Mouse (Mus musculus) adrenal gland, postnatal 10 days (tissue): Measurements from ENCODE around the gene Rnf151. TPM values are rescaled to one million over a fixed set of nuclear protein-coding genes. Genes with fewer than 3 reads are reported as not detected.

ENCODE experiments used
- DNase-seq: peaks from one replicate; pipeline ENCODE4 v3.0.0; 2021; ENCODE audit warnings: mixed read lengths
- long read RNA-seq, 2 experiments: library from polyadenylated mRNA; stranded (forward); transcript quantifications; one replicate each; pipeline ENCODE4 v2.0.0; 2021
- total RNA-seq, 2 experiments: library from RNA; stranded (reverse); gene quantifications; 2 replicates each; pipeline ENCODE4 v1.2.3; 2021

Rnf151 gene
- total RNA-seq = under 1 TPM in 1 of 2 experiments, not detected in 1; 0.24 TPM
- long read RNA-seq, experiment 1 = 0 reads
- long read RNA-seq, experiment 2 = 0 reads

GRCm38 (mm10) chr17:24717943-24718342 lies at the start of gene Rnf151, which contains the start of gene Rps2:
TSS of gene Rnf151 (minus strand) at chr17:24718063.
TSS of gene Rps2 (plus strand) at chr17:24718116.
- no peak for DNase-seq

DNA sequence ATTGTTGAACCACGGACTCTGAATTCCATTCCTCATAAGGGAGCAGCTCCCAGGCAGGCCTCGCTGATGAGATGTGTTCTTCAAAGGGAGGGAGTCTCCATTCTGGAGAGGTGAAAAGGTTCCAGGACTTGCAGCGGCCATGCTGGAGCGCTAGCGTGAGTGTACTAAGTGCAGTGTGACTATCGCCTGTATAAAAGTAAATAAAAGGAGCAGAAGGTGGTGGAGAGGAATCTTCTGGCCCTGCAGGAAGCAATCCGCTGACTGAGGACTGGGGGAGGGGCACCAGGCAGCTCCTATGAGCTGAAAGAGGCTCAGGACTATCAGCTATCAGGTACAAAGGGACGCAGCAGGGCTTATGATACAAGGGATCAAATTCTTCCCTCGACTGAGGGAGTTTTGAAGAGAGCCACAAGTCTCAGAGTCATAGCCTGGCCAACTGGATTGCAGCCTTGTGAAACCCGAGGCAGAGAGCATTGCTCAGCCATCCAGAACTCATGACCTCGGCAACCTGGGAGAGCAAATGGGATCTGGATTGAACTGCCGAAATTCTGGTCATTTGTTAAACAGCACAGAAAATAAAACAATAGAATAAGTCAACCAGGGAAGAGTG lies 48.5 kb upstream of the Rnf151 start:
- DNase-seq = no peak

GRCm38 (mm10) chr17:24765016-24765905 lies 47.4 kb upstream of the Rnf151 start:
- no peak for DNase-seq

DNA sequence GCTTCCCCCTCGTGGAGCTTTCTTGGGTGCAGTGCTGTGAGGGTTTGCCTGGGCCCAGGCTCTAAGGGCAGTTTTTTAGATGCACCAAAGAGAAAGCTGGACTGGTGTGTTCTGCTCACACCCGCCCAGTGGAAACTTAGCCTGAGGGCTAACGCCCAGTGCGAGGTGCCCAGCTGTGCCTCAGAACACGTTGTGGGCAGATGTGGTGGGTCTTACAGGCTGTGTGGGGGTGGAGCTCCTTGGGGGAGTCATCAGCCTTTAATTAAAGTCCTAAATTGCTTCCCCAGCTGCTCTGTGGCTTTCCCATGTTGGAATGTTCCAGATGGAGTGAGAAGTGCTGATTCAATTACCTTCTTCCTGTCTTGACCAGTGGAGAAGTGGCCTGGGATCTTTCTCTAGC lies 43.3 kb upstream of the Rnf151 start:
- DNase-seq = no peak

- DNase-seq = no peak
These were observed 39.5 kb upstream of the Rnf151 start for GRCm38 (mm10) chr17:24757394-24757793.

DNA sequence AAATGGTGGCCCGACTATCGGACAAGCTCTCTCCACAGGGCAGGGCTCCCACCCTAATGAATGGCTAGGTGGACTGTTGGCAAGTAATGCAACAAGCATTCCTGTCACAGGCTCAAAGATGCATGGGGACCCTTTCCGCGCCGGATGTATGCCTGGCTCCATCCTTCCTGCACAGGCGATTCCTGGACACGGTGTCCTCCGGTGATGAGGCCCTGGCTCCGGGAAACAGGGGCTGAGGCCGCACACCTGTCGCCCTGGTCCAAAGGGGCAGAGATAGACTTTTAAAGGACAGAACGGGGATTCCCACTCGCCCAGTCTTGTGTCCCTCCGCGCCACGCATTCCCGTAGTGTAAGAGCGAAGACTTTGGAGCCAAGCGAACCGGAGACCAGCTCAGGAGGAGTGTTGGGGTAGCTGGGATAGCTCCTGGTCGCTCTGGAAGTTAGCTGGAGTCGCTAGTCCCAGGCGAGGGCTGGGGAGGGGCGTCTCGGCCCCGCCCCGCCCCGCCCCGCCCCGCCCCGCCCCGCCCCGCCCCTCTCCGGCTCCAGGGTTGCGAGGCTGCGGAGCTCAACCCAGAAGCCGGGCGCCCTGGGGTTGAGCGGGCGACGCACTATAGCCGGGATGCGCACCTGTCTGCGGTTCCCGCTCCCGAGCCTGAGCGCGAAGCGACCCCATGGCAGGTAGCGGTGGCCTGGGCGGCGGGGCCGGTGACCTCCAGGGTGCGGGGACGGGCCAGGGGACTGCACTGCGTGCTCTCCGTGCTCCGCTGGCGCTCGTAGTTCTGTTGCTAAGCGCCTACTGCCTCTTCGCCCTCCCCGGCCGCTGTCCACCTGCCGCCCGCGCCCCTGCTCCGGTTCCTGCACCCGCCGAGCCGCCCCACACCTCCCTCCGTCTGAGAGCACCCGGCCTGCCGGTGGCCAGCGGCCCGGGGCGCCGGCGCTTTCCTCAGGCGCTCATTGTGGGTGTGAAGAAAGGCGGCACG lies 34.8 kb upstream of the Rnf151 start, which contains the start of gene Hs3st6:
Gene Hs3st6 (plus strand): TSS at position 574 of the 980 bp plus-strand sequence.
- peak; percentile 53 for DNase-seq

DNA sequence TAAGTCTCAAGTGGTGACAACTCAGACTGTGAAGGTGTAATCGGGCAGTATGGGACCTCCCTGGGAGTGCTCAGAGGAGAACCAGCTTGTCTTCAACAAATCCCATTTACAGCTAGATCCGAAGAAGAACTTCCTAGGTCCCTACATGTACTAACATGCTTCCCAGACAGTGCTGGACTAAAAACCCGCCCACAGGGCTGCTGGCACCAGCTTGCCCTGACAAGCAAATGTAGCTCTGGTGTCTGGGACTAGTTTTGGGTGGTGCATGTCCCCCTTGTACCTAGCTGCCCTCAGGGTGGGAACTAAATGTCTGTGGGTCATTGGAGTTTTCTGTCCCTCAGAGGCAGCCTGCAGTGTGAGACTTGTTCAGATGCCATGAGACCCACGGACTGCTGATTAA lies 33.7 kb upstream of the Rnf151 start:
- DNase-seq = no peak

- no peak for DNase-seq
These were observed 29.1 kb upstream of the Rnf151 start for GRCm38 (mm10) chr17:24746986-24747385.

DNA sequence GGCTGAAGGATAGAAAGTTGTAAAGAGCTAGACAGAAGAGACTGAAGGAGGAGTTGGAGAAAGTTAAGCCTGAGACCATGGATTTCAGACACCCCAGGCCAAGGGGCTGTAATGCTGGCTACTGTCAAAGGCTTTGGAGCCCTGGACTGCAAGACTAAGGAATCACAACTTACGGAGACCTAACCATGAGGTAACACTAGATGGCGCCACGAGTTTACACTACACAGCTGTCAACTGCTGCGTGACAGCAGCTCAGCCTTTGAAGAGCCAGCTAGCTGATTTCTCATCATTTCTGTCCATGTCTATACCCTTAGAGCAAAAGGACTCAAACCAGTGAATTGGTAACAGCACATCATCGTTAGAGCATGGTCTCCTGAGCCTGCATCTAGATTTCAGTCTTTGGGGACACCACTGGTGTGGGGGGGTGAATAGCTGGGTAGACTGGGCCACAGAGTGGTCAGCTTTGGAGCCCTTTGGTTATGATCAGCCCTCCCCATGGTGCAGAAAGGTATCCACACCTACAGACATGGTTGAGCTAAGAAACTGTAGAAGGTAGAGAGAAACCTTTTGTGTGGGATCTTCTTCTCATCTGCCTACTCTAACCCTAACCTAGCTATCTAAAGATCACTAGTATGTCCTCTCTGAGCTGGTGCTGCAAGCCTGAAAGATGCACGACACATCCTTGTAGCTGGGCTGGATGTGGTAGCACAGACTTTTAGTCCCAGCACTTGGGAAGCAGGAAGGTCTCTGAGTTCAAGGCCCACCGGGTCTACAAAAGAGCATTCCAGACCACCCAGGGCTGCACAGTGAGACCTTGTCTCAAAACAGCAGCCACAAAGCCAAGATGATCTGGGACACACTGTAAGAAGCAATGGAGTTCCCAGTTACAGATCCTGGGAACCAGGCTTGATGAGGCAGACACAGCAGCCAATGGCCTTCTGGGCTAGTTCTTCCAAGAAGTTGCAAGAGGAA lies 27.9 kb upstream of the Rnf151 start:
- peak; percentile 89 for DNase-seq

DNA sequence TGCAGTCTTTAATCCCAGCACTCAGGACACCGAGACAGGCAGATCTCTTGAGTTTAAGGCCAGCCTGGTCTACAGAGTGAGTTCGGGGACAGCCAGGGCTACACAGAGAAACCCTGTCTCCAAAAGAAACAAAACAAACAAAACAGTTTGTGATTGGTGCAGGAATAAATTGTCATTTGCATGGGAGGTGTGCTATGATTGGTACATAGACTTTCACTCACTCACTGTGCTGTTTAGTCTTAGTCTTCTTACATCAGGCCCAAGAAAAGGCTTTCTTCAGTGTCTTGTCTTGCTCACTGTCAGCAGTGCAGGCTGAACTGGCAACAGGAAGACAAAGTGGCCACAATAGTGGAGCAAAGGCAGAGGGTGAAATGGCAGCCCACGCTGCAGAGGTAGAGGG lies 26.5 kb upstream of the Rnf151 start:
- DNase-seq = no peak

GRCm38 (mm10) chr17:24743896-24744295 lies 26.0 kb upstream of the Rnf151 start:
- DNase-seq = no peak

DNA sequence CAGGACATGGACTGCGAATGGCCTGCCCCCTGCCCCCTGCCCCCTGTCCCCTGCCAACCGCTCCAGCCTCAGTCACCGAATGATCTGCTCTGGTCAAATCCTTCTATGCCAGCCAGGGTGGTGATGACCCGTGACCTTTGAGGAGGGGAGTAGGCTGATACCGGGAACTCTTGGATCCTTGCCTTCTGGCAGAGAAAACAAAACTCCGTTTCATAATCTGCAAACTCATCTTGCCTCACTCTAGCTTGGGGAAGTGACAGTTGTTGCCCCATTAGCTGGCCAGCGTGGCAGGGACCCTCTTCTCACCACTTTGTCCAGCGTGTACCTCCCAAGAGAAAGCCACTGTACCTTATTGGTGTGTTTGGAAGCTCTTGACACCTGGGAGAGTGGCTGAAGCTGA lies 24.4 kb upstream of the Rnf151 start:
- peak; percentile 51 for DNase-seq

DNA sequence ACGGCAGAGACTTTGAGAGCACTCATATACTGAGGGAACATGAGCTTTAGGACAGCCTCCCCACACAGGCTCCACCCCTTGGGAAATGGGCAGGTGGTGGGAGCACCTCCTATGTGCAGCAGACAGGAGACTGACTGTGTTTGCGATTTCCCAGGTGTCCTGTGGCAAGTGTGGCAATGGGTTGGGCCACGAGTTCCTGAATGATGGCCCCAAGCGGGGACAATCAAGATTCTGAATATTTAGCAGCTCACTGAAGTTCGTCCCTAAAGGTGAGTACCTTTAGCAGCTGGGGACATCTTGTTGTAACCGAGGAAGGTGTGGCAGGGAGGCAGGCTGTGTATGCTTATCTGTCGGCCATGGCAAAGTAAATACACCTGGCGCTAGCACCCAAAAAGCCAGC lies 22.1 kb upstream of the Rnf151 start:
- DNase-seq = no peak

DNA sequence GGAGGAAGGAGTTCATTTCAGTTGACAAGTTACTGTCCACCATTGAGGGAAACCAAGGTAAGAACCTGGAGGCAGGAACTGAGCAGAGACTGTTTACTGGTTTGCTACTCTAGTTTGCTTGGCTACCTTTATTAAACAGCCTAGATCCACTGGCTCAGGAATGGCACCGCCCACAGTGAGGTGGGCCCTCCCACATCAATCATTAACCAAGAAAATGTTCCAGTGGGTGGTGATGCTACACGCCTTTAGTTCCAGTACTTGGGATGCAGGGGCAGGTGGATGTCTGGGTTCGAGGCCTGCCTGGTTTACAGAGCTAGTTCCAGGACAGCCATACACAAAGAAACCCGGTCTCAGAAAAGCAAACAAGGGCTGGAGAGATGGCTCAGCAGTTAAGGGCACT lies 20.4 kb upstream of the Rnf151 start:
- DNase-seq = no peak

GRCm38 (mm10) chr17:24737135-24737810 lies 19.4 kb upstream of the Rnf151 start:
- no peak for DNase-seq

DNA sequence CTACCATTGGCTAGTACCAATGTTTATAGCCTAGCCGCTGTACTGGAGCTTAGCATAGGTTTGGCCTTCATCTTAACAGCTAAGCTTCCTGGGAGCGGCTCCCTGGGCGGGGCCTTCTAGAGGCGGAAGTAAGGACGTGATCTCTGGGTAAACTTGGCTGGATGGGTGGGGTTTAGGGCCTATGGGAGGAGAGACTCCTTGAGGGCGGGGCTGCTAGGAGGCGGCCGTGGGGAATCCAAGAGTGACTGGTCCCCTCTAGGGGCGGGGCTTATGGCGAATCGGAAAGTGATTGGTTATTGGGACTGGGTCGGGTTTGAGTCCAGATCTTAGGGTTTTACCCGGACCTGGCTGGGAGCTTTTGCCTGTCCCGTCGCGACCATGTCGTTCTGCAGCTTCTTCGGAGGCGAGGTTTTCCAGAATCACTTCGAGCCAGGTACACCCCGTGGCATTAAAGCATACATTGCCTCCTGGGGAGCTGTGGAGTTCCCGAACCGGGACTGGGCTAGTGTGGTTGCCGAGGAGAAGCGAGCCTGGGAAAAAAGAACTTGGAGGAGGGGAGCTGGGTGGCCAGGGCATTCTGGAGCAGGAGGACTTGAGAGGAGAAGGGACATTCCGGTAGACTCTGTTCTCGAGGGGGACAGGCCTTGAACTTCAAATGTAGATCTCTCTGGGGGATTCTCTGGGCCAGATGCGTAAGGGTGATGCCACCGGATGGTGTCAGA lies 18.6 kb upstream of the Rnf151 start, which contains the start of gene Msrb1:
Gene Msrb1 (plus strand): TSS at position 313 of the 722 bp plus-strand sequence.
- peak; percentile 97 for DNase-seq

- no peak for DNase-seq
These were observed 17.6 kb upstream of the Rnf151 start for GRCm38 (mm10) chr17:24735446-24735845.

DNA sequence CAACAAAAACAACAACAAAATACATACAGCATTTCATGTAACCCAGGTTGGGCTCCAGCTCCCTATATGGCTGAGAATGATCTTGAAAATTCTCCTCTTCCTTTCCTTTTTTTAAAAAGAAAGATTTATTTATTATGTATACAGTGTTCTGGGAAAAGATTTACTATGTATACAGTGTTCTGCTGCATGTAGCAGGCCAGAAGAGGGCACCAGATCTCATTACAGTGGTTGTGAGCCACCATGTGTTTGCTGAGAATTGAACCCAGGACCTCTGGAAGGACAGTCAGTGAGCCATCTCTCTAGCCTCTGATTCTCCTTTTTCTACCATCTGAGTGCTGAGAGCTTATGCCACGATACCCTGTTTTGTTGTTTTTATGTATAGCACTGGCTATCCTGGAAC lies 16.6 kb upstream of the Rnf151 start:
- DNase-seq = no peak

DNA sequence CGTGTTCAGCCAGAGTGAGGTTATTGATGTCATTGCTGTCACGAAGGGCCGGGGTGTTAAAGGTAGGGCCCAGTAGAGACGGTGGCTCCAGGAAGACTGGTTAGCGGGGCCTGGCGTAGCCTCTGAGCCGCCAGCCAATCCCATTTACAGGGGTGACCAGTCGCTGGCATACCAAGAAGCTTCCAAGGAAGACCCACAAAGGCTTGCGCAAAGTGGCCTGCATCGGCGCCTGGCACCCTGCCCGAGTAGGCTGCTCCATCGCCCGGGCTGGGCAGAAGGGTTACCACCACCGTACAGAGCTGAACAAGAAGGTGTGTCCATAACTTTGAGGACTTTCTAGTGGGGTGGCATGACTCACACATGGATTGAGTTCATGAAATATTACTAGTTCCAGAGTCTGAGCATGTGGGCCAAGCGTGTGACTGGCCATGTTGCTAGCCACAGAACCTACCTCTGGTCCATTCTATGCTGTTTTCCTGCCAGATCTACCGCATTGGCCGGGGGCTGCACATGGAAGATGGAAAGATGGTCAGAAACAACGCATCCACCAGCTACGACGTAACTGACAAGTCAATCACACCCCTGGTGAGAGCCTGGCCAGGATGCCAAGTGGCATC lies 15.7 kb upstream of the Rnf151 start:
- DNase-seq = no peak
